Mouse (Mus musculus): ENCODE data around the gene Wwox.

- TF ChIP-seq POLR2A (IDR thresholded peaks at IDR 0.05; ENCODE audit: borderline replicate concordance, control insufficient read depth, low read depth, low read length) (no peak), CTCF (IDR thresholded peaks at IDR 0.05; ENCODE audit: control insufficient read depth, insufficient read depth, low read length) (no peak)
These were observed 190.3 kb downstream of the Wwox start for GRCm38 (mm10) chr8:114629719-114630118.
